Mouse (Mus musculus) forebrain, embryonic 12.5 days (tissue): ENCODE data around the gene Steap1. TPM values are rescaled to one million over a fixed set of nuclear protein-coding genes. Genes with fewer than 3 reads are reported as not detected.

Source experiments
- polyA plus RNA-seq: library from polyadenylated mRNA; unstranded; fragments of >200 nt; fragmentation: Nextera tagmentation; extraction: Ambion mirVana; gene quantifications from 2 replicates; pipeline ENCODE4 v1.2.1, GENCODE M21; 2016

The Steap1 gene
- polyA plus RNA-seq, 1 experiment from 2014 or later: 3.7 TPM

Other genes with a start within 250 kb of the Steap1 start
- gene Cldn12, start 234.4 kb downstream of the Steap1 start, polyA plus RNA-seq: 32.0 and 36.4 TPM in 2 replicates
- gene Gtpbp10, start 189.8 kb downstream of the Steap1 start, polyA plus RNA-seq: 36.7 and 37.7 TPM in 2 replicates
- 5.6 and 5.7 TPM in 2 replicates for gene Gm8773, start 175.5 kb downstream of the Steap1 start, polyA plus RNA-seq
- gene Cfap69, start 85.1 kb downstream of the Steap1 start, polyA plus RNA-seq: 8.4 and 9.3 TPM in 2 replicates
- gene Steap2, start 54.7 kb downstream of the Steap1 start, polyA plus RNA-seq: 7.0 and 8.3 TPM in 2 replicates